ENCODE assay signal across 7 mouse cellular contexts in genomic region chr11:32956993-32957392, GRCm38 (mm10).
A peak's percentile ranks its signal among the peaks of the same experiment; 100 is the strongest.
DNase-seq lines count a peak whose midpoint lies in the region; ATAC-seq lines count a peak whose summit lies in the region.

No protein-coding gene starts in this region.

- no peak overlapping the region for H3K27ac ChIP-seq in embryonic facial prominence, embryonic 12.5 days
- H3K27ac ChIP-seq in hindbrain, embryonic 10.5 days = no peak overlapping the region

- H3K36me3 ChIP-seq in embryonic facial prominence, embryonic 12.5 days = no peaks in the 10 kb centered on the region
- no peaks in the 10 kb centered on the region for H3K36me3 ChIP-seq in hindbrain, embryonic 10.5 days

- no peaks in the 10 kb centered on the region for H3K4me1 ChIP-seq in embryonic facial prominence, embryonic 12.5 days
- no peaks in the 10 kb centered on the region for H3K4me1 ChIP-seq in hindbrain, embryonic 10.5 days (replicated peaks)

- ATAC-seq in embryonic facial prominence, embryonic 12.5 days (ENCODE audit: insufficient number of reproducible peaks, insufficient read depth, low FRiP score, low TSS enrichment) = 0 out of 2 replicates have a peak, but pooled peaks have one; percentile 53
- ATAC-seq in megakaryocyte progenitor cell, adult 5-6 weeks (replicated peaks; ENCODE audit: poor library complexity) = no peak

- H3K9me3 ChIP-seq in embryonic facial prominence, embryonic 12.5 days = no peaks in the 10 kb centered on the region
- H3K9me3 ChIP-seq in hindbrain, embryonic 10.5 days = no peaks in the 10 kb centered on the region

- no peak overlapping the region for H3K9ac ChIP-seq in embryonic facial prominence, embryonic 12.5 days

- H3K27me3 ChIP-seq in embryonic facial prominence, embryonic 12.5 days = peaks cover 5% of the 10 kb centered on the region
- peaks cover 6% of the 10 kb centered on the region; the same call in 1 of the 2 replicates for H3K27me3 ChIP-seq in hindbrain, embryonic 10.5 days (ENCODE audit: insufficient read depth, poor library complexity, severe bottlenecking)

- H3K4me2 ChIP-seq in embryonic facial prominence, embryonic 12.5 days (replicated peaks) = no peak overlapping the region

- H3K4me3 ChIP-seq in embryonic facial prominence, embryonic 12.5 days = no peak overlapping the region
- no peak overlapping the region for H3K4me3 ChIP-seq in hindbrain, embryonic 10.5 days

- WGBS in embryonic facial prominence, embryonic 12.5 days = 32% methylated on average over 7 of the region's 7 CpGs
- 35% methylated on average over 7 of the region's 7 CpGs for WGBS in hindbrain, embryonic 10.5 days

- DNase-seq in ES-CJ7 (ENCODE audit: low read depth, low spot score) = peak; percentile 30
- peak; percentile 60 for DNase-seq in adrenal gland, postnatal 10 days
- DNase-seq in hindbrain, embryonic 10.5 days (ENCODE audit: low spot score) = peak; percentile 49
- DNase-seq in layer of hippocampus, postnatal 36 days = peak; percentile 59 to 61
- peak; percentile 43 for DNase-seq in neural tube, embryonic 10.5 days (ENCODE audit: extremely low spot score, low spot score)
